Mouse (Mus musculus): ENCODE results near the gene Itgb5. TPM values are rescaled to one million over a fixed set of nuclear protein-coding genes. Genes with fewer than 3 reads are reported as not detected.

Itgb5 gene
- polyA plus RNA-seq, 1 experiment from 2014 or later: 121 TPM

DNA sequence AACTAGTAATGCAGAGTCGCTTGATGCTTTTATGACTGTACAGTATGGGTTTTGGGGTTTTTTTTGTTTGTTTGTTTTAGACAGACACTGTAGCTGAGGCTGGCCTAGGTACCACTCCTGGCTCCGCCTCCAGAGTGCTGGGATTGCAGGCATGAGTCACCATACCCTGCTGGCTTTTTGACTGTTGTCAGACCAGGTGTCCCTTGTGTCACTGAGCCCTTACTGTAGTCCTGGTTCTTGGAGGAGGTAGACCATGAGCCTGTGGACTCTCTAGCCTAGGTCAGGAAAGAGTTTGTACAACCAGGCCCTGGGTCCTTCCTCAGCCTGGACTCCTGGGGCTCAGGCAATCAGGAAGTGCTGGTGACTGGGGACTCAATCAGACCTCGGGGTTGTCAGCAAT, 7.7 kb downstream of the Itgb5 start:
- WGBS: 66% methylated on average over 3 of the region's 3 CpGs
- DNase-seq (ENCODE audit: low spot score) (no peak), ATAC-seq (ENCODE audit: low read depth) (no peak)
- H3K27me3 ChIP-seq (replicated peaks; ENCODE audit: control insufficient read depth, insufficient read depth, low read length): no peaks in the 10 kb centered on the region
- no peak overlapping the region for H3K4me2 ChIP-seq (ENCODE audit: low read depth, low read length)
- H3K4me1 ChIP-seq (ENCODE audit: control insufficient read depth, insufficient read depth, low read length): peaks cover 49% of the 10 kb centered on the region
- H3K9ac ChIP-seq (ENCODE audit: low read depth, low read length): no peak overlapping the region
- no peaks in the 10 kb centered on the region for H3K9me3 ChIP-seq (ENCODE audit: control insufficient read depth, low read length)
- peak overlapping the region; percentile 66 for H3K27ac ChIP-seq (replicated peaks; ENCODE audit: low read depth, low read length)
- no peak overlapping the region for H3K4me3 ChIP-seq (ENCODE audit: low read depth, low read length)
- H3K36me3 ChIP-seq (ENCODE audit: control insufficient read depth, insufficient read depth, low read length): no peaks in the 10 kb centered on the region

- no peak for ATAC-seq (ENCODE audit: low read depth)
These were observed 11.2 kb downstream of the Itgb5 start for GRCm38 (mm10) chr16:33840616-33841015.

DNA sequence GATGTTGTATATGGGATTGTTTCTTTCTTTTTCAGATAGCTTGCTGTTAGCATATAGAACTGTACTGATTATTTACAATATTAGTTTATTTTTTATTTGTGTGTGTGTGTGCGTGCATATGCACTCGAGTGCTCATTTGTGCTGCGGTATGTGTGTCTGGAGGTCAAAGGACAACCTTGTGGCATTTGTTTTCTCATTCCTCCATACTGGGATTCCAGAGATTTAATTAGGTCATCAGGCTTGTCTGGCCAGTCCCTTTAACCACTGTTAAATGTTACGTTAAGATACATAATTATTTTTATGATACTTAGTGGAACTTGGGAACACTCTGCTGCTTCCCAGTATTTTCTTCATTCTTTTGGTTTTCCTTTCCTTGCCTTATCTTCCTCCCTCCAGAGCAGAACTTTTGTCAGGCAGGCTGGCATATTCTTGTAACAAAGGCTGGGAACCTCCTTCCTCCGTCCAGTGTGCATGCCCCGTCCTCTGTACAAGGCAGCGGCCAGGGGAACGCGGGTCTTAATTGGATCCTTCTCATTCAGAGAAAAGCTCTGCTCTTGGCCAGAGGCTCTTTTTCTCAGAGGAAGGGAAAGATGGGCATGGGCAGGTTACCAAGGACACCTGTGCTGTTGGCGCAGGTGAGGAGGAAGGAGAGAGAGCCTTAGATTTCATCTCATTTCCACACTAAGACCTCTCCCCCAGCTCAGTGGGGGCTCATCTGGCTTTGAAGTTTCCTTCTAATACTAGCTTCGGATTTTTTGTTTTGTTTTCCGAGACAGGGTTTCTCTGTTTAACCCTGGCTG, 12.8 kb downstream of the Itgb5 start:
- Histone ChIP-seq H3K36me3 (ENCODE audit: control insufficient read depth, insufficient read depth, low read length) (peaks cover 13% of the 10 kb centered on the region), H3K27me3 (replicated peaks; ENCODE audit: control insufficient read depth, insufficient read depth, low read length) (no peaks in the 10 kb centered on the region), H3K9ac (ENCODE audit: low read depth, low read length) (no peak overlapping the region), H3K4me3 (ENCODE audit: low read depth, low read length) (no peak overlapping the region), H3K4me2 (ENCODE audit: low read depth, low read length) (no peak overlapping the region), H3K9me3 (ENCODE audit: control insufficient read depth, low read length) (no peaks in the 10 kb centered on the region), H3K27ac (replicated peaks; ENCODE audit: low read depth, low read length) (no peak overlapping the region), H3K4me1 (ENCODE audit: control insufficient read depth, insufficient read depth, low read length) (peaks cover 19% of the 10 kb centered on the region)
- 66% methylated on average over 12 of the region's 12 CpGs for WGBS
- ATAC-seq (ENCODE audit: low read depth) (no peak), DNase-seq (ENCODE audit: low spot score) (no peak)

More at GRCm38 (mm10) chr16:33840616-33841015, 11.2 kb downstream of the Itgb5 start:
- no peak overlapping the region; the same call in 1 of the 2 replicates for H3K27ac ChIP-seq (replicated peaks; ENCODE audit: low read depth, low read length)
- H3K4me2 ChIP-seq (ENCODE audit: low read depth, low read length): no peak overlapping the region
- no peaks in the 10 kb centered on the region for H3K9me3 ChIP-seq (ENCODE audit: control insufficient read depth, low read length)
- no peaks in the 10 kb centered on the region for H3K27me3 ChIP-seq (replicated peaks; ENCODE audit: control insufficient read depth, insufficient read depth, low read length)
- H3K4me1 ChIP-seq (ENCODE audit: control insufficient read depth, insufficient read depth, low read length): peaks cover 20% of the 10 kb centered on the region
- WGBS: 49% methylated on average over 6 of the region's 6 CpGs
- no peak overlapping the region for H3K9ac ChIP-seq (ENCODE audit: low read depth, low read length)
- H3K36me3 ChIP-seq (ENCODE audit: control insufficient read depth, insufficient read depth, low read length): 0 out of 2 replicates have a peak, but pooled peaks cover 3% of the 10 kb centered on the region
- H3K4me3 ChIP-seq (ENCODE audit: low read depth, low read length): no peak overlapping the region
- DNase-seq (ENCODE audit: low spot score): no peak

DNA sequence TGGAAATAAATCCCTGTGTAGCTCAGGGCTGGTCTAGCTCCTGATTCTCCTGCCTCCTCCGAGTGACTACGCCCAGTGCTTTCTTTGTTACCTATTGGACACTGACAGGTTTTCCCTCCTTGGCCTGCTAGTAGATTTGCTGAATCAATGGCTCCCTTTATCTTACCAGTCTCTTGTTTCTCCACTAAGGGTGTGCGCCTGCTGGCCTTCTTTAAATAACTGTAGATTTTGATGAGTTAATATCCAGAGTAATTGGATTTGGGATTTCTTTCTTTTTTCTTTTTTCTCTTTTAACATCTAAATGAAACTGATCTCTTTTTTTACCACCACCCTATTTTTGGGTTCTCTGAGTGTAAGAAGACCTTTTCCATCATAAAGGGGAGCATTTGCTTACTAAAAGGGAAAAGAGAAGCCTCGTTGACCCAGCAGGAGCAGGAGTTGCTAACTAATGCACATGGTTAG, 14.7 kb downstream of the Itgb5 start:
- peaks cover 13% of the 10 kb centered on the region for H3K36me3 ChIP-seq (ENCODE audit: control insufficient read depth, insufficient read depth, low read length)
- DNase-seq (ENCODE audit: low spot score) (no peak), ATAC-seq (ENCODE audit: low read depth) (no peak)
- no peaks in the 10 kb centered on the region for H3K27me3 ChIP-seq (replicated peaks; ENCODE audit: control insufficient read depth, insufficient read depth, low read length)
- H3K27ac ChIP-seq (replicated peaks; ENCODE audit: low read depth, low read length): no peak overlapping the region
- no peak overlapping the region for H3K9ac ChIP-seq (ENCODE audit: low read depth, low read length)
- H3K4me1 ChIP-seq (ENCODE audit: control insufficient read depth, insufficient read depth, low read length): peaks cover 11% of the 10 kb centered on the region; the same call in 1 of the 2 replicates
- WGBS: 54% methylated on average over 4 of the region's 4 CpGs
- H3K4me2 ChIP-seq (ENCODE audit: low read depth, low read length): no peak overlapping the region
- H3K9me3 ChIP-seq (ENCODE audit: control insufficient read depth, low read length): no peaks in the 10 kb centered on the region
- H3K4me3 ChIP-seq (ENCODE audit: low read depth, low read length): no peak overlapping the region

GRCm38 (mm10) chr16:33844866-33845265, 15.4 kb downstream of the Itgb5 start:
- no peaks in the 10 kb centered on the region for H3K9me3 ChIP-seq (ENCODE audit: control insufficient read depth, low read length)
- H3K4me3 ChIP-seq (ENCODE audit: low read depth, low read length): no peak overlapping the region
- H3K27ac ChIP-seq (replicated peaks; ENCODE audit: low read depth, low read length): no peak overlapping the region
- no peaks in the 10 kb centered on the region for H3K27me3 ChIP-seq (replicated peaks; ENCODE audit: control insufficient read depth, insufficient read depth, low read length)
- ATAC-seq (ENCODE audit: low read depth): no peak
- peaks cover 13% of the 10 kb centered on the region for H3K36me3 ChIP-seq (ENCODE audit: control insufficient read depth, insufficient read depth, low read length)
- 72% methylated on average over 6 of the region's 6 CpGs for WGBS
- H3K9ac ChIP-seq (ENCODE audit: low read depth, low read length): no peak overlapping the region
- no peak for DNase-seq (ENCODE audit: low spot score)
- peaks cover 10% of the 10 kb centered on the region; the same call in 1 of the 2 replicates for H3K4me1 ChIP-seq (ENCODE audit: control insufficient read depth, insufficient read depth, low read length)
- H3K4me2 ChIP-seq (ENCODE audit: low read depth, low read length): no peak overlapping the region

DNA sequence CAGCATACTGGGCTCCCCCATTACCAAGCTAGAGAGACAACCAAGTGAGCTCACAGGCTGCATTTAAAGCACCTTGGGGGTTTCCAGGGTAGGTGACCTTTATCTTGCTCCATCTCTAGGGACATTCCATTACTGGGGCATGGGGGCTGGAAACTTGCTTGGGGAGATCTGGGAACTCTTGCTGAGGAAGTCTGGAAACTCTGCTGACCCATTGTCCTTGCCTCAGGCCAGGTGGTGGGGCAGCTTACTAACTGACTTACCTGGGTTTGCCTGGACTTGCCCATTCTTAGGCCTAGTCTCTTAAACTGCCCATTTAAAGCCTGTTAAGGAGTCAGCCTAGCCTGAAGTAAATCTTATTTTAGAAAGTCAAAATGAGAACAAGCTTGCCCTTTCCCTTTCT, 23.8 kb downstream of the Itgb5 start:
- ATAC-seq (ENCODE audit: low read depth) (no peak), DNase-seq (ENCODE audit: low spot score) (no peak)
- H3K4me2 ChIP-seq (ENCODE audit: low read depth, low read length): no peak overlapping the region
- no peak overlapping the region for H3K27ac ChIP-seq (replicated peaks; ENCODE audit: low read depth, low read length)
- H3K9ac ChIP-seq (ENCODE audit: low read depth, low read length): no peak overlapping the region
- no peaks in the 10 kb centered on the region for H3K4me1 ChIP-seq (ENCODE audit: control insufficient read depth, insufficient read depth, low read length)
- no peak overlapping the region for H3K4me3 ChIP-seq (ENCODE audit: low read depth, low read length)
- H3K36me3 ChIP-seq (ENCODE audit: control insufficient read depth, insufficient read depth, low read length): no peaks in the 10 kb centered on the region
- no peaks in the 10 kb centered on the region for H3K27me3 ChIP-seq (replicated peaks; ENCODE audit: control insufficient read depth, insufficient read depth, low read length)
- no peaks in the 10 kb centered on the region for H3K9me3 ChIP-seq (ENCODE audit: control insufficient read depth, low read length)

DNA sequence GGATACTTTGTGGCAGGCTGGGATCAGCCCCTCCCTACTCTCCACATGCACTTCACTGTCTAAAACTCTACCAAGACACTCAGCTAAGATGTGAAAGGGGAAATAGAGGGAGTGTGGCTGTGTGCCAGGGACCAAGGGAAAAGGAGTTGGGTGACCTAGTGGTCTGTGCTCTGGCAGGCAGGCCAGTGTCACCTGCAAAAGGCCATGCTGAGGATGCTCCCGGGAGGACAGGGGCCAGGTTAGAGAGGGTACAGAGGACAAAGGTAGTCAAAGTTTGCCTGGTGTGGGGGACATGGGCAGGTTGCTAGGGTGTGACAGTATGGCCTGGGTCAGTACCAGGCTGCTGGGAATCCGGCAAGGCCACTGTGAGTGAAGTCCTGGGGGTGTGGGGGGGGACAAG, 29.3 kb downstream of the Itgb5 start:
- no peaks in the 10 kb centered on the region for H3K9me3 ChIP-seq (ENCODE audit: control insufficient read depth, low read length)
- no peaks in the 10 kb centered on the region for H3K27me3 ChIP-seq (replicated peaks; ENCODE audit: control insufficient read depth, insufficient read depth, low read length)
- peaks cover 6% of the 10 kb centered on the region; the same call in 1 of the 2 replicates for H3K4me1 ChIP-seq (ENCODE audit: control insufficient read depth, insufficient read depth, low read length)
- H3K4me2 ChIP-seq (ENCODE audit: low read depth, low read length): no peak overlapping the region
- DNase-seq (ENCODE audit: low spot score): no peak
- ATAC-seq (ENCODE audit: low read depth): no peak
- H3K4me3 ChIP-seq (ENCODE audit: low read depth, low read length): no peak overlapping the region
- no peak overlapping the region for H3K9ac ChIP-seq (ENCODE audit: low read depth, low read length)
- H3K27ac ChIP-seq (replicated peaks; ENCODE audit: low read depth, low read length): no peak overlapping the region
- 81% methylated on average over 2 of the region's 2 CpGs for WGBS
- no peaks in the 10 kb centered on the region for H3K36me3 ChIP-seq (ENCODE audit: control insufficient read depth, insufficient read depth, low read length)

GRCm38 (mm10) chr16:33859380-33859779, 29.9 kb downstream of the Itgb5 start:
- no peak overlapping the region for H3K9ac ChIP-seq (ENCODE audit: low read depth, low read length)
- 74% methylated on average over 5 of the region's 5 CpGs for WGBS
- H3K9me3 ChIP-seq (ENCODE audit: control insufficient read depth, low read length): no peaks in the 10 kb centered on the region
- ATAC-seq (ENCODE audit: low read depth): no peak
- no peak for DNase-seq (ENCODE audit: low spot score)
- H3K4me2 ChIP-seq (ENCODE audit: low read depth, low read length): no peak overlapping the region
- no peak overlapping the region for H3K4me3 ChIP-seq (ENCODE audit: low read depth, low read length)
- H3K27me3 ChIP-seq (replicated peaks; ENCODE audit: control insufficient read depth, insufficient read depth, low read length): no peaks in the 10 kb centered on the region
- peaks cover 6% of the 10 kb centered on the region; the same call in 1 of the 2 replicates for H3K4me1 ChIP-seq (ENCODE audit: control insufficient read depth, insufficient read depth, low read length)
- no peaks in the 10 kb centered on the region for H3K36me3 ChIP-seq (ENCODE audit: control insufficient read depth, insufficient read depth, low read length)
- H3K27ac ChIP-seq (replicated peaks; ENCODE audit: low read depth, low read length): no peak overlapping the region

Measured in embryonic facial prominence, embryonic 14.5 days (tissue).